Mouse (Mus musculus): ENCODE measurements around the gene Epb41l1. TPM values are rescaled to one million over a fixed set of nuclear protein-coding genes. Genes with fewer than 3 reads are reported as not detected.

Gene Epb41l1
- polyA plus RNA-seq, 1 experiment from 2014 or later = 0.63 TPM

DNA sequence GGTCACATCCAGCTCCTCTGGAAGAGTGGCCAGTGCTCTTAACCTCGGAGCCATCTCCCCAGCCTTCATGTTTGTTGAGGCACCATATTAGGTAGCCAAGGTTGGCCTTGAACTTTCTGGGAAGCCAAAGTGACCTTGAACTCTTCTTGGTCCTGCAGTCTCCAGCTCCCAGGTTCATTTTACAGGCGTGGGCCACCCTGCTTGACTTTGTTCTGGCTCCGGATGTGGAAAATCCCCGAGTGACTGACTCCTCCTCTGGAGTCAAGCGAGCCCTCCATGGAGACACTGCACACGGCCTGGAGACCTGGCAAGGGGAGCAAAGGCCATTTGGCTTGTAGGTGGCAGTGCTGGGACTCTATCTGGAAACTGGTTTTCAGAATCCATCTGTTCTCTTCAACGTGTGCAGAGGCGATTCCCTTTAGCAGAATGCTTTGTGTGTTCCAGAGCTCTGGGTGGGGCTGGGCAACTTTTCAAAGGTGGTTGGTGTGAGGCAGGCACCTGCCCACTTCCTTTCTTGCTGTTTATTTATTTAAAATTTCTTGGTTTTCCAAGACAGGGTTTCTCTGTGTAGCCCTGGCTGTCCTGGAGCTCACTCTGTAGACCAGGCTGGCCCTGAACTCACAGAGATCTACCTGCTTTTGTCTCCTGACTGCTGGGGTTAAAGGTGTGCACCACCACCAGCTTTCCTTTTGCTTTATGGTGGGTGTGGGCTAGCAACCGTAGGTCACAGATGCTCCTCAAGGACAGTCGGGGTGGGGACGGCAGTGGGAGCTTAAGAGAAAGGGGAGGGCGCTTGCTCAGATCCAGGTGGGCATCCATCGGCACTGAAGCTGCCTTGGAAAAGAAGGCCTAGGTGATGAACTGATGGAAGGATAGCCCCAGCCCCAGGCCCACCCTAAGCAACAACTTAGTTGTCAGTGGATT is 30.8 kb downstream of the Epb41l1 start:
- ATAC-seq = no peak
- Histone ChIP-seq H3K4me1 (replicated peaks; ENCODE audit: control insufficient read depth, insufficient read depth, low read length) (no peaks in the 10 kb centered on the region; the same call in 1 of the 2 replicates), H3K4me2 (replicated peaks; ENCODE audit: low read depth) (no peak overlapping the region), H3K27me3 (replicated peaks; ENCODE audit: control insufficient read depth, insufficient read depth, low read length) (no peaks in the 10 kb centered on the region), H3K27ac (ENCODE audit: low read depth, low read length) (no peak overlapping the region), H3K4me3 (ENCODE audit: low read depth, low read length) (no peak overlapping the region), H3K9me3 (ENCODE audit: control insufficient read depth) (no peaks in the 10 kb centered on the region), H3K9ac (ENCODE audit: low read depth, low read length) (no peak overlapping the region), H3K36me3 (ENCODE audit: control insufficient read depth, insufficient read depth) (no peaks in the 10 kb centered on the region; the same call in 1 of the 2 replicates)
- 54% methylated on average over 13 of the region's 13 CpGs for WGBS
- no peak for TF ChIP-seq CTCF (IDR thresholded peaks at IDR 0.05; ENCODE audit: low read depth)

DNA sequence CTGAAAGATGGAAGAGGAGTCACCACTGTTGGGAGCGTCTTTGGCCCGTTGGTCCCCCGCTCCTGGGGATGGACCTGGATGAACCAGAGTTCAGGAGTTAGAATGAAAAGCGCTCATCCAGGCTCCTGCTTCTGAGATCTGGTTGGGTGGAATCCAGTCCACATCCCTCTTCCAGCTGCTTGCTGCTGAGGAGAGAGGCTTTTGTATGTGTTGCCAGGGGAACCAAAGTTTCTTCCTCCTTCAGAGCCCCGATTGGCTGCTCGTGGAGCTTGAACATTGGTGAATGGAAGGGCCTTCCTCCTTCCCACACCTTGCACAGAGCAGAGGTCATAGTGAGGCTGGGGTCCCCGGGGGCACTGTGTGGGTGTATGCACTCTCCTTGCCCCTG is 31.4 kb downstream of the Epb41l1 start:
- H3K4me2 ChIP-seq (replicated peaks; ENCODE audit: low read depth) = no peak overlapping the region
- H3K4me1 ChIP-seq (replicated peaks; ENCODE audit: control insufficient read depth, insufficient read depth, low read length) = no peaks in the 10 kb centered on the region
- H3K9ac ChIP-seq (ENCODE audit: low read depth, low read length) = no peak overlapping the region
- H3K27ac ChIP-seq (ENCODE audit: low read depth, low read length) = no peak overlapping the region
- no peaks in the 10 kb centered on the region for H3K27me3 ChIP-seq (replicated peaks; ENCODE audit: control insufficient read depth, insufficient read depth, low read length)
- no peak overlapping the region for H3K4me3 ChIP-seq (ENCODE audit: low read depth, low read length)
- no peak for ATAC-seq
- WGBS = 86% methylated on average over 7 of the region's 7 CpGs
- H3K9me3 ChIP-seq (ENCODE audit: control insufficient read depth) = no peaks in the 10 kb centered on the region
- H3K36me3 ChIP-seq (ENCODE audit: control insufficient read depth, insufficient read depth) = no peaks in the 10 kb centered on the region; the same call in 1 of the 2 replicates
- no peak for TF ChIP-seq CTCF (IDR thresholded peaks at IDR 0.05; ENCODE audit: low read depth)

GRCm38 (mm10) chr2:156453822-156454221 is 33.1 kb downstream of the Epb41l1 start:
- 49% methylated on average over 7 of the region's 7 CpGs for WGBS
- H3K9me3 ChIP-seq (ENCODE audit: control insufficient read depth) = no peaks in the 10 kb centered on the region
- H3K4me1 ChIP-seq (replicated peaks; ENCODE audit: control insufficient read depth, insufficient read depth, low read length) = no peaks in the 10 kb centered on the region
- H3K9ac ChIP-seq (ENCODE audit: low read depth, low read length) = no peak overlapping the region
- no peaks in the 10 kb centered on the region; the same call in 1 of the 2 replicates for H3K36me3 ChIP-seq (ENCODE audit: control insufficient read depth, insufficient read depth)
- no peaks in the 10 kb centered on the region for H3K27me3 ChIP-seq (replicated peaks; ENCODE audit: control insufficient read depth, insufficient read depth, low read length)
- no peak for TF ChIP-seq CTCF (IDR thresholded peaks at IDR 0.05; ENCODE audit: low read depth)
- H3K4me2 ChIP-seq (replicated peaks; ENCODE audit: low read depth) = no peak overlapping the region
- H3K27ac ChIP-seq (ENCODE audit: low read depth, low read length) = no peak overlapping the region
- ATAC-seq = no peak
- no peak overlapping the region for H3K4me3 ChIP-seq (ENCODE audit: low read depth, low read length)

- ATAC-seq = peak; percentile 56
- H3K9me3 ChIP-seq (ENCODE audit: control insufficient read depth) = no peaks in the 10 kb centered on the region
- TF ChIP-seq CTCF (IDR thresholded peaks at IDR 0.05; ENCODE audit: low read depth) = no peak
- H3K4me3 ChIP-seq (ENCODE audit: low read depth, low read length) = no peak overlapping the region
- H3K36me3 ChIP-seq (ENCODE audit: control insufficient read depth, insufficient read depth) = no peaks in the 10 kb centered on the region; the same call in 1 of the 2 replicates
- WGBS = 62% methylated on average over 9 of the region's 9 CpGs
- no peaks in the 10 kb centered on the region for H3K27me3 ChIP-seq (replicated peaks; ENCODE audit: control insufficient read depth, insufficient read depth, low read length)
- H3K4me2 ChIP-seq (replicated peaks; ENCODE audit: low read depth) = no peak overlapping the region
- no peaks in the 10 kb centered on the region for H3K4me1 ChIP-seq (replicated peaks; ENCODE audit: control insufficient read depth, insufficient read depth, low read length)
- no peak overlapping the region for H3K27ac ChIP-seq (ENCODE audit: low read depth, low read length)
- no peak overlapping the region for H3K9ac ChIP-seq (ENCODE audit: low read depth, low read length)
These were observed 34.9 kb downstream of the Epb41l1 start for GRCm38 (mm10) chr2:156455508-156456108.

DNA sequence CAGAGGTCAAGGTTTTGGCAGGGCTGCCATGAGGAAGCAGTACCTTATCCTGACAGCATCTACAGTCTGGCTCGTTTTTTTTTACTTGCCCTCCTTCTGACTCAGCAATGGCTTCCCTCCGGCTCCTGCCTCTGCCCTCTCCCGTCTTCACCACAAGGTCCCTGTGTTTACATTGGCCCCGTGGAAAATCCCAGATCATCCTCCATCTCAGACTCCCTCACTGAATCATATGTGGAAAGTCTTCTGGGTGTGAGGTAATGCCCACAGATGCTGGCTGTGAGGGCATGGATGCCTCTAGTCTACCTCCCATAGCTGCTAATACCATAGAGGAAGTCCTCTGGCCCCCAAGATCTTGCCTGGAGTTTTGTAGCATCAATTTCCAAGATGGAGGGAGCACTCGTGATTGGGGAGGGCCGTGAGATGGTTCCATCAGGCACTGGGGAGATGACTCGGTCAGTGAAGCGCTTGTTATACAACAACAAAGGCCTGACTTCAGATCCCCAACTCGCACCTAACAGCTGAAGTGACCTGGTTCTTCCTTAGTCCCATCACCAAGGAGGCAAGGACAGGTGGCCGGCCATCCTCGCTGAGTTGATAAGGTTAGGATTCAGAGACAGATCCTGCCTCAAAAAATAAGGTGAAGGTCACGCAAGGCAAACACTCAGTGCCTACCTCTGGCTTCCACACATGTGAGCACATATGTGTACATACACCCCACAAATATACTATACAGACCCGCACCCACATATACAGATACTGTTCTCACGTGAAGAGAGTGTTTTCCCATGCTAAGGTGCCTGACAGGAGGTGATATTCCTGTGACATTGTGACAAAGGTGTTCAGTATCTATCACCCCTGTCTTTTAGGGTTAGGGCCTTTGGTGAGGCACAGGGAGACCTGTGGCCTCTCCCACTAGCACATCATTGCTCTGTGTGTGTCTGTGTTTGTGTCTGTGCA is 36.0 kb downstream of the Epb41l1 start:
- Histone ChIP-seq H3K4me1 (replicated peaks; ENCODE audit: control insufficient read depth, insufficient read depth, low read length) (no peaks in the 10 kb centered on the region), H3K27ac (ENCODE audit: low read depth, low read length) (no peak overlapping the region), H3K27me3 (replicated peaks; ENCODE audit: control insufficient read depth, insufficient read depth, low read length) (no peaks in the 10 kb centered on the region), H3K9me3 (ENCODE audit: control insufficient read depth) (no peaks in the 10 kb centered on the region), H3K4me3 (ENCODE audit: low read depth, low read length) (no peak overlapping the region), H3K36me3 (ENCODE audit: control insufficient read depth, insufficient read depth) (no peaks in the 10 kb centered on the region; the same call in 1 of the 2 replicates), H3K4me2 (replicated peaks; ENCODE audit: low read depth) (no peak overlapping the region), H3K9ac (ENCODE audit: low read depth, low read length) (no peak overlapping the region)
- 74% methylated on average over 14 of the region's 14 CpGs for WGBS
- TF ChIP-seq CTCF (IDR thresholded peaks at IDR 0.05; ENCODE audit: low read depth) = no peak
- ATAC-seq = no peak

Data from intestine, postnatal 0 days (tissue).